Mouse (Mus musculus) spleen, adult 2 months (tissue): ENCODE measurements around the gene Gulp1.

Source experiments
- CTCF ChIP-seq: fragments of 200-500 bp; IDR thresholded peaks from 2 replicates; pipeline ENCODE4 v1.5.1; 2011; ENCODE audit warnings: mild to moderate bottlenecking, inconsistent platforms; ENCODE audit not compliant: insufficient read depth, insufficient read length, insufficient replicate concordance; ENCODE audit errors: extremely low read depth
- POLR2A ChIP-seq: fragments of 200-500 bp; IDR thresholded peaks from 2 replicates; pipeline ENCODE4 v1.6.1; 2011; ENCODE audit warnings: low read depth, low read length, inconsistent platforms

GRCm38 (mm10) chr1:44803594-44804372, 252.5 kb downstream of the Gulp1 start:
- TF ChIP-seq POLR2A (no peak), CTCF (no peak)
